Mouse (Mus musculus) heart, postnatal 0 days (tissue): ENCODE measurements around the gene Gm43951.

ENCODE experiments used
- CTCF ChIP-seq: IDR thresholded peaks from 2 replicates; pipeline ENCODE4 v1.5.1; 2016; ENCODE audit warnings: antibody characterized with exemption, control low read depth, low read depth
- EP300 ChIP-seq: IDR thresholded peaks from 2 replicates; pipeline ENCODE4 v1.6.1; 2016; ENCODE audit warnings: antibody characterized with exemption, low read depth

DNA sequence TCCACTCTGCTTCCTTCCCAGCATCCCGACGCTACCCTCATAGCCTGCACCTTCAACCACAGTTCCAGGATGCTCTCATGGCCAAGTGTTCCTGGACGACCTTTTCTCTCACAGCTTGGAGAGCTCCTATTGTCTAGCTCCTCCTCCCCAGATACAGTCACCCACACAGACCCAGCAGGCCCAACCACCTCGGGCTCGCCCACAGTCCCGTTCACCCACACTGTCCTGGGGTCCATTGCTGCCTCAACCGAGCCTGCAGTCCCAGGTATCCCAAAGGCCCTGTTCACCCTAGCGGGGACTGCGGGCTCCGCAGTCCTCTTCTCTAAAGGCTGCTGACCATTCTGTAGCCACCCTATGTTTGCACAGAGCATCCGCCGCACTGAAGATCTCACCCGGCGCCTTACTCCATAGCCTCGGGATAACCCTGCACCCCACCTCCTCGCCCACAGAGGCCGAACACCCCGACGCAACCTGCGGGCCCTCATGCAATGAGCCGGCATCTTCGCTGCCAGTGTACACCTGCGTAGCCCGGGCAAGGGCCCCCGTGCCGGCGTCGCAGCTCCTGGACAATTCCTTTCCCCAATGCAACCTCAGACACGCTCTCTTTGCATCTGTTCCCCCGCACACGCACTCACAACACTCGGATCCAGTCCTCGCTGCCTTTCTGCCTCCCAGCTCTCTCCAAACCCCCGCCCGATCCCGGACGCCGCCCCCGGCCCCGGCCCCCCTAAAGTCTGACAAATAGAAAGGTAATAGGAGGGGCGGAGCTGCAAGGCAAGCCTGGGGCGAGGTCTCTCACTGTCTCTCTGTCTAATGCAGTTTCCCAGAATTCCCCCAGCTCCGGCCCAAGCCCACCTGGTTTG is at the start of gene Gm43951:
- no peak for TF ChIP-seq EP300
- no peak for TF ChIP-seq CTCF
